ENCODE assay signal across 22 mouse cellular contexts in the genomic region with DNA sequence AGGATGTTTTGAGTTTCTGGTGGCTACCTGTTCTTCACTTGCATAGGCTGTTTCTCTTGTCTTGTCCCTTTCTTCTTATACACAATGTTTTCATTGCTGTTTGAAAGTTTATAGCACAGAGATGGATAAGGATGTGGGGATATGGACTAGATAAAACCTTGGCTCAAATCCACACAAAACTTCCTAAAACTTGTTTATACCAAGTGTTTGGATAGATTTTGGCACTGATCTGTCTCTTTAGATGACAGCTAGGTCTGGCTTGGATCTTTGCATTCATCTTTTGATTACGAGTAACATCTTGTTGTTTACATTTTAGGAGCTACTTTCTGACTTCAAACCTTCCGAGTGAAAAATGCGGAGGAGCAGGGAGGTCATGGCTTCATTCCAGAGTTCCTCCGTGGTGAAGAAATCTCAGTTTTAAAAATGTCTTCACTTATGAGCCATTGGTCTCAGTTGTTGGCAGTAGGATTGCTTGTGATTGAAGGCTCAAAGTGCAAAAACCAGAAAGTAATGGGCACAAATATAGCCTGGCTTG.
DNase-seq lines count a peak whose midpoint lies in the region; ATAC-seq and TF ChIP-seq lines count a peak whose summit lies in the region.
"Had no signal": no experiment of that assay in that cellular context is flagged by ENCODE, and none has a peak within 500 bp of the region (broad histone marks: within the 10 kb centered on the region; RNA-seq: fewer than 3 reads in every experiment).

No protein-coding gene starts in this region.

- ATAC-seq in embryonic facial prominence, embryonic 14.5 days (ENCODE audit: low read depth): no peak
- ATAC-seq in lung, embryonic 14.5 days (ENCODE audit: insufficient read depth): peak; percentile 84; the same call in 1 of the 2 replicates
- ATAC-seq in lung, postnatal 0 days: peak; percentile 12; the same call in 1 of the 2 replicates
- ATAC-seq in kidney, embryonic 16.5 days (ENCODE audit: low FRiP score, low TSS enrichment): no peak
- ATAC-seq: activated CD4-positive, CD25-positive, alpha-beta regulatory T cell, adult 4 months; forebrain, embryonic 16.5 days; hindbrain, embryonic 16.5 days; inflammation-experienced regulatory T-cells, adult 6 months; Patski had no signal

- H3K36me3 ChIP-seq in embryonic facial prominence, embryonic 14.5 days (ENCODE audit: control insufficient read depth, insufficient read depth, low read length): no peaks in the 10 kb centered on the region
- H3K36me3 ChIP-seq in embryonic facial prominence, embryonic 10.5 days (replicated peaks): no peaks in the 10 kb centered on the region
- H3K36me3 ChIP-seq in lung, embryonic 14.5 days (ENCODE audit: insufficient read depth): no peaks in the 10 kb centered on the region
- no peaks in the 10 kb centered on the region for H3K36me3 ChIP-seq in lung, postnatal 0 days (ENCODE audit: insufficient read depth, low read length)
- H3K36me3 ChIP-seq in kidney, embryonic 16.5 days (ENCODE audit: insufficient read depth, low read length): no peaks in the 10 kb centered on the region
- H3K36me3 ChIP-seq: embryonic facial prominence, embryonic 12.5 days; forebrain, embryonic 12.5 days; heart, embryonic 13.5 days; hindbrain, embryonic 12.5 days had no signal

- WGBS in embryonic facial prominence, embryonic 14.5 days: 60% methylated on average over 4 of the region's 4 CpGs
- 88% methylated on average over 4 of the region's 4 CpGs for WGBS in embryonic facial prominence, embryonic 10.5 days
- 21% methylated on average over 4 of the region's 4 CpGs for WGBS in lung, embryonic 14.5 days
- 39% methylated on average over 4 of the region's 4 CpGs for WGBS in lung, postnatal 0 days
- 56% methylated on average over 4 of the region's 4 CpGs for WGBS in kidney, embryonic 16.5 days

- H3K27ac ChIP-seq in embryonic facial prominence, embryonic 14.5 days (replicated peaks; ENCODE audit: low read depth, low read length): no peak overlapping the region
- H3K27ac ChIP-seq in embryonic facial prominence, embryonic 10.5 days (replicated peaks): no peak overlapping the region
- H3K27ac ChIP-seq in lung, embryonic 14.5 days (ENCODE audit: low read depth): no peak overlapping the region
- H3K27ac ChIP-seq in lung, postnatal 0 days (ENCODE audit: low read length): no peak overlapping the region
- H3K27ac ChIP-seq in kidney, embryonic 16.5 days (ENCODE audit: low read length): no peak overlapping the region
- H3K27ac ChIP-seq: embryonic facial prominence, embryonic 12.5 days; forebrain, embryonic 12.5 days; heart, embryonic 13.5 days; hindbrain, embryonic 12.5 days had no signal

- no peak for TF ChIP-seq CTCF in lung, embryonic 14.5 days (IDR thresholded peaks at IDR 0.05; ENCODE audit: low read depth)
- TF ChIP-seq CTCF in lung, postnatal 0 days (IDR thresholded peaks at IDR 0.05): no peak

- H3K4me2 ChIP-seq in embryonic facial prominence, embryonic 14.5 days (ENCODE audit: low read depth, low read length): no peak overlapping the region
- no peak overlapping the region for H3K4me2 ChIP-seq in lung, embryonic 14.5 days
- H3K4me2 ChIP-seq in lung, postnatal 0 days (replicated peaks; ENCODE audit: low read depth, low read length): no peak overlapping the region
- H3K4me2 ChIP-seq in kidney, embryonic 16.5 days (replicated peaks; ENCODE audit: low read depth, low read length): no peak overlapping the region
- H3K4me2 ChIP-seq: embryonic facial prominence, embryonic 12.5 days; forebrain, embryonic 12.5 days; heart, embryonic 13.5 days; hindbrain, embryonic 12.5 days had no signal

- peak; percentile 22 for DNase-seq in embryonic facial prominence, embryonic 14.5 days (ENCODE audit: low spot score)
- DNase-seq in embryonic facial prominence, embryonic 10.5 days (ENCODE audit: low spot score): no peak
- peak; percentile 85 for DNase-seq in lung, embryonic 14.5 days
- peak; percentile 51 for DNase-seq in lung, postnatal 0 days (ENCODE audit: low spot score)
- peak; percentile 60 for DNase-seq in lung, postnatal 36 days
- DNase-seq in gastrocnemius, postnatal 25 days: no peak
- DNase-seq: adrenal gland, postnatal 25 days; cerebellum, adult 2 months; cerebellum, postnatal 10 days; gastrocnemius, postnatal 10 days; heart, postnatal 4 days had no signal

- H3K4me3 ChIP-seq in embryonic facial prominence, embryonic 14.5 days (ENCODE audit: low read depth, low read length): no peak overlapping the region
- no peak overlapping the region for H3K4me3 ChIP-seq in embryonic facial prominence, embryonic 10.5 days
- no peak overlapping the region for H3K4me3 ChIP-seq in lung, embryonic 14.5 days (ENCODE audit: low read depth, low read length)
- no peak overlapping the region for H3K4me3 ChIP-seq in lung, postnatal 0 days (ENCODE audit: low read depth, low read length)
- no peak overlapping the region for H3K4me3 ChIP-seq in kidney, embryonic 16.5 days (ENCODE audit: low read length)
- H3K4me3 ChIP-seq: embryonic facial prominence, embryonic 12.5 days; forebrain, embryonic 12.5 days; heart, embryonic 13.5 days; hindbrain, embryonic 12.5 days had no signal

- H3K4me1 ChIP-seq in embryonic facial prominence, embryonic 14.5 days (ENCODE audit: control insufficient read depth, insufficient read depth, low read length): no peaks in the 10 kb centered on the region
- H3K4me1 ChIP-seq in embryonic facial prominence, embryonic 10.5 days: no peaks in the 10 kb centered on the region
- no peaks in the 10 kb centered on the region for H3K4me1 ChIP-seq in lung, embryonic 14.5 days (ENCODE audit: insufficient read depth)
- no peaks in the 10 kb centered on the region for H3K4me1 ChIP-seq in lung, postnatal 0 days (ENCODE audit: insufficient read depth, low read depth, low read length)
- H3K4me1 ChIP-seq in kidney, embryonic 16.5 days (ENCODE audit: insufficient read depth, low read length): no peaks in the 10 kb centered on the region
- H3K4me1 ChIP-seq: embryonic facial prominence, embryonic 12.5 days; forebrain, embryonic 12.5 days; hindbrain, embryonic 12.5 days had no signal

- H3K9me3 ChIP-seq in embryonic facial prominence, embryonic 14.5 days (ENCODE audit: control insufficient read depth, low read length): no peaks in the 10 kb centered on the region
- no peaks in the 10 kb centered on the region for H3K9me3 ChIP-seq in embryonic facial prominence, embryonic 10.5 days
- H3K9me3 ChIP-seq in lung, embryonic 14.5 days (ENCODE audit: low read depth, low read length): no peaks in the 10 kb centered on the region
- H3K9me3 ChIP-seq in lung, postnatal 0 days (ENCODE audit: low read length): no peaks in the 10 kb centered on the region
- H3K9me3 ChIP-seq in kidney, embryonic 16.5 days (ENCODE audit: low read length): no peaks in the 10 kb centered on the region
- H3K9me3 ChIP-seq: embryonic facial prominence, embryonic 12.5 days; forebrain, embryonic 12.5 days; heart, embryonic 13.5 days; hindbrain, embryonic 12.5 days had no signal

- TF ChIP-seq EP300 in lung, postnatal 0 days (IDR thresholded peaks at IDR 0.05): peak; percentile 57; the same call in 1 of the 2 replicates

- H3K27me3 ChIP-seq in embryonic facial prominence, embryonic 14.5 days (replicated peaks; ENCODE audit: control insufficient read depth, insufficient read depth, low read length): no peaks in the 10 kb centered on the region
- no peaks in the 10 kb centered on the region for H3K27me3 ChIP-seq in embryonic facial prominence, embryonic 10.5 days (replicated peaks; ENCODE audit: low read depth, poor library complexity, severe bottlenecking)
- H3K27me3 ChIP-seq in lung, embryonic 14.5 days (ENCODE audit: insufficient read depth, low read length): no peaks in the 10 kb centered on the region
- no peaks in the 10 kb centered on the region for H3K27me3 ChIP-seq in lung, postnatal 0 days (replicated peaks; ENCODE audit: insufficient read depth, low read length)
- H3K27me3 ChIP-seq in kidney, embryonic 16.5 days (ENCODE audit: insufficient read depth, low read length): no peaks in the 10 kb centered on the region
- H3K27me3 ChIP-seq: CH12.LX; embryonic facial prominence, embryonic 12.5 days; forebrain, embryonic 12.5 days; heart, embryonic 13.5 days; hindbrain, embryonic 12.5 days; Patski had no signal

- no peak overlapping the region for H3K9ac ChIP-seq in embryonic facial prominence, embryonic 14.5 days (ENCODE audit: low read depth, low read length)
- no peak overlapping the region for H3K9ac ChIP-seq in lung, embryonic 14.5 days
- no peak overlapping the region for H3K9ac ChIP-seq in lung, postnatal 0 days (replicated peaks; ENCODE audit: low read depth)
- H3K9ac ChIP-seq in kidney, embryonic 16.5 days (replicated peaks; ENCODE audit: low read length): no peak overlapping the region
- H3K9ac ChIP-seq: embryonic facial prominence, embryonic 12.5 days; forebrain, embryonic 12.5 days; heart, embryonic 13.5 days; hindbrain, embryonic 12.5 days had no signal

Comparison
In these comparisons a context has a peak if more than half of its experiments do, and no peak if none do; other contexts are left out.
1. DNase-seq: peak in embryonic facial prominence, embryonic 14.5 days (single experiment), lung, embryonic 14.5 days (single experiment), lung, postnatal 0 days (single experiment) and lung, postnatal 36 days (single experiment); none in embryonic facial prominence, embryonic 10.5 days (single experiment) and gastrocnemius, postnatal 25 days (single experiment).
2. ATAC-seq: peak in lung, embryonic 14.5 days (single experiment) and lung, postnatal 0 days (single experiment); none in embryonic facial prominence, embryonic 14.5 days (single experiment) and kidney, embryonic 16.5 days (single experiment).